Mouse (Mus musculus): Measurements from ENCODE around the gene Olfr1208. TPM values are rescaled to one million over a fixed set of nuclear protein-coding genes. Genes with fewer than 3 reads are reported as not detected.

Olfr1208 gene
- not detected in 2 replicates for polyA plus RNA-seq (2015; fragmentation: Nextera tagmentation; extraction: Ambion mirVana)

DNA sequence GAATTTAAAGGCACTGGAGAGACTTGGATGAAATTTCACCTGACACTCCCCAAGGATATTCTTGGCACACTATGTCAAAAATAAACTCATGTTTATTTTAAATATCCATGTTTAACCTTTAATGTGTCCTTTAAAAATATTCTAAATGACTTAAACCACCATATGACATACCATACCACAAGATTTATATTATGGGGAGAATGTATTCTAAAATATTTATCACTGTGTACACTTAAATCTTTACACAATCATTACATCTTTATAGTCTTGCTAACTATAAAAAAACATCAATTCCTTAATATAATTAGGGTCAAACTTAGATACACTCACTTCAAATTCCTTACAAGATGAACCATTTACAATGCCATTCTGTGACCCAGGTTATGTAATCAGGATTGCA, at the start of gene Olfr1208:
Gene Olfr1208 (minus strand): TSS at position 101 of the 400 bp plus-strand sequence.

DNA sequence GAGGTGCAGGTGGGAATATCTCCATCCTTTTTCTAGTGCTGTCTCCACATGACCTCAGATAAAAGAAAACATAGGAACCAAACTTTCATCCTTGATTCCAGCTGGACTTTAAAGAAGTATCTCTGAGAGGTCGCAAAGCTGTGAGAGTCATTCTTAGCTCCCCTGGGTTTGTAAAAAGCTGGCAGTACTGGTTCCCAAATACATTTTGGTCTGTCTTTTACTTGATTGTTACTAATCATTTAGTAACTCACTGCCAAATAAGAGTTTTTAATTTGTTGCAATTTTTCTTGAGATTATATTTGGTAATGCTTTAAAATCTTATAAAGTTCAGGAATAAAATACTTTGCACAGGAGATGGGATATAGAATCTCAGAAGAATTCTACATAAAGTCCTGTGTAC, 35.9 kb upstream of the Olfr1208 start, which contains the start of gene Olfr1211:
Gene Olfr1211 (minus strand): TSS at position 101 of the 400 bp plus-strand sequence.

GRCm38 (mm10) chr2:88915057-88915456, 12.9 kb upstream of the Olfr1208 start, which contains the start of gene Olfr1209:
TSS of gene Olfr1209 (minus strand) at chr2:88915157.

DNA sequence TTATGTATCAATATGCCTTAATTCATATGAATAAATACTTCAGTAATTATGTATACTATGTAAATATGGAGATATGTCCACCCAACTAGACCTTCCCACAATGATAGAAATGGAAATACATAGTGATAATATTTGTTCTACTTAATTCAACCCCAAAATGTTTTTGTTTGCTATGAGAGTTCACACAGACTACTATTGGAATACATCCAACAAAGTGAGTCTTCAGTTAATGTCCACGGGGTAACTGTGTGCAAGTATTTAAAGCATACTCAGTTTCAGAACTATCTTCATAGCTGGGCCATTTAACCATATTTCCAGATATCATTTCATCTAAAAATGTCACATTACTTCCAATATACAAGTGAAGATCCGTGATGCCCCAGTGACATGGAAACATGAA, 39.2 kb downstream of the Olfr1208 start, which contains the start of gene Olfr1206:
Gene Olfr1206 (plus strand): TSS at position 301 of the 400 bp plus-strand sequence.

GRCm38 (mm10) chr2:88848992-88849391, 53.1 kb downstream of the Olfr1208 start, which contains the start of gene Olfr1204:
TSS of gene Olfr1204 (plus strand) at chr2:88849292.

Other genes with a start within 250 kb of the Olfr1208 start
- gene Olfr1193, start 226.7 kb downstream of the Olfr1208 start, polyA plus RNA-seq (2015; fragmentation: Nextera tagmentation; extraction: Ambion mirVana): not detected in 2 replicates
- not detected in 2 replicates for gene Olfr1195, start 213.1 kb downstream of the Olfr1208 start, polyA plus RNA-seq (2015; fragmentation: Nextera tagmentation; extraction: Ambion mirVana)
- not detected in 2 replicates for gene Olfr1196, start 197.7 kb downstream of the Olfr1208 start, polyA plus RNA-seq (2015; fragmentation: Nextera tagmentation; extraction: Ambion mirVana)
- not detected in 2 replicates for gene Olfr1197, start 169.9 kb downstream of the Olfr1208 start, polyA plus RNA-seq (2015; fragmentation: Nextera tagmentation; extraction: Ambion mirVana)
- gene Olfr1198, start 150.9 kb downstream of the Olfr1208 start, polyA plus RNA-seq (2015; fragmentation: Nextera tagmentation; extraction: Ambion mirVana): not detected in 2 replicates
- not detected in 2 replicates for gene Olfr1199, start 141.8 kb downstream of the Olfr1208 start, polyA plus RNA-seq (2015; fragmentation: Nextera tagmentation; extraction: Ambion mirVana)
- gene Olfr1200, start 131.8 kb downstream of the Olfr1208 start, polyA plus RNA-seq (2015; fragmentation: Nextera tagmentation; extraction: Ambion mirVana): not detected in 2 replicates
- gene Olfr1201, start 109.3 kb downstream of the Olfr1208 start, polyA plus RNA-seq (2015; fragmentation: Nextera tagmentation; extraction: Ambion mirVana): not detected in 2 replicates
- gene Olfr1202, start 87.8 kb downstream of the Olfr1208 start, polyA plus RNA-seq (2015; fragmentation: Nextera tagmentation; extraction: Ambion mirVana): not detected in 2 replicates
- not detected in 2 replicates for gene Olfr1205, start 72.6 kb downstream of the Olfr1208 start, polyA plus RNA-seq (2015; fragmentation: Nextera tagmentation; extraction: Ambion mirVana)
- not detected in 2 replicates for gene Olfr1204, start 53.0 kb downstream of the Olfr1208 start, polyA plus RNA-seq (2015; fragmentation: Nextera tagmentation; extraction: Ambion mirVana)
- not detected in 2 replicates for gene Olfr1206, start 39.1 kb downstream of the Olfr1208 start, polyA plus RNA-seq (2015; fragmentation: Nextera tagmentation; extraction: Ambion mirVana)
- gene Olfr1209, start 12.8 kb upstream of the Olfr1208 start, polyA plus RNA-seq (2015; fragmentation: Nextera tagmentation; extraction: Ambion mirVana): not detected in 2 replicates
- not detected in 2 replicates for gene Olfr1211, start 35.8 kb upstream of the Olfr1208 start, polyA plus RNA-seq (2015; fragmentation: Nextera tagmentation; extraction: Ambion mirVana)
- gene Olfr1212, start 51.7 kb upstream of the Olfr1208 start, polyA plus RNA-seq (2015; fragmentation: Nextera tagmentation; extraction: Ambion mirVana): not detected in 2 replicates
- not detected in 2 replicates for gene Gm13762, start 78.0 kb upstream of the Olfr1208 start, polyA plus RNA-seq (2015; fragmentation: Nextera tagmentation; extraction: Ambion mirVana)
- not detected in 2 replicates for gene Olfr1214, start 90.3 kb upstream of the Olfr1208 start, polyA plus RNA-seq (2015; fragmentation: Nextera tagmentation; extraction: Ambion mirVana)
- not detected in 2 replicates for gene Olfr1215, start 104.7 kb upstream of the Olfr1208 start, polyA plus RNA-seq (2015; fragmentation: Nextera tagmentation; extraction: Ambion mirVana)
- not detected in 2 replicates for gene Olfr1216, start 116.0 kb upstream of the Olfr1208 start, polyA plus RNA-seq (2015; fragmentation: Nextera tagmentation; extraction: Ambion mirVana)
- gene Olfr1217, start 129.8 kb upstream of the Olfr1208 start, polyA plus RNA-seq (2015; fragmentation: Nextera tagmentation; extraction: Ambion mirVana): not detected in 2 replicates
- not detected in 2 replicates for gene Olfr1218, start 158.9 kb upstream of the Olfr1208 start, polyA plus RNA-seq (2015; fragmentation: Nextera tagmentation; extraction: Ambion mirVana)
- not detected in 2 replicates for gene Olfr1219, start 181.2 kb upstream of the Olfr1208 start, polyA plus RNA-seq (2015; fragmentation: Nextera tagmentation; extraction: Ambion mirVana)
- not detected in 2 replicates for gene Olfr1220, start 204.5 kb upstream of the Olfr1208 start, polyA plus RNA-seq (2015; fragmentation: Nextera tagmentation; extraction: Ambion mirVana)
- gene Olfr1221, start 215.0 kb upstream of the Olfr1208 start, polyA plus RNA-seq (2015; fragmentation: Nextera tagmentation; extraction: Ambion mirVana): not detected in 2 replicates
- not detected in 2 replicates for gene Olfr1222, start 230.7 kb upstream of the Olfr1208 start, polyA plus RNA-seq (2015; fragmentation: Nextera tagmentation; extraction: Ambion mirVana)
- not detected in 2 replicates for gene Olfr1223, start 249.2 kb upstream of the Olfr1208 start, polyA plus RNA-seq (2015; fragmentation: Nextera tagmentation; extraction: Ambion mirVana)

Data from urinary bladder, postnatal 0 days (tissue).